Mouse (Mus musculus) forebrain, embryonic 16.5 days (tissue): Measurements from ENCODE around the gene Camk2d. TPM values are rescaled to one million over a fixed set of nuclear protein-coding genes. Genes with fewer than 3 reads are reported as not detected.

Experiments
- ATAC-seq: fragments of 200-750 bp; cut with Nextera tagmentation; 2 replicates; pipeline ENCODE4 v1.8.0; 2017; ENCODE audit warnings: mild to moderate bottlenecking, moderate library complexity
- H3K27ac ChIP-seq: fragments of 300-500 bp; sonication (generic); 2 replicates; pipeline ENCODE4 v1.5.1; 2014; ENCODE audit warnings: low read length, control low read depth
- H3K27me3 ChIP-seq: fragments of 300-500 bp; sonication (generic); replicated peaks from 2 replicates; pipeline ENCODE4 v1.6.1; 2014; ENCODE audit warnings: low read length; ENCODE audit not compliant: control insufficient read depth, insufficient read depth
- H3K36me3 ChIP-seq: fragments of 300-500 bp; sonication (generic); 2 replicates; pipeline ENCODE4 v1.6.1; 2014; ENCODE audit not compliant: control insufficient read depth, insufficient read depth
- H3K4me1 ChIP-seq: fragments of 300-500 bp; sonication (generic); replicated peaks from 2 replicates; pipeline ENCODE4 v1.6.1; 2014; ENCODE audit warnings: low read length; ENCODE audit not compliant: control insufficient read depth, insufficient read depth
- H3K4me2 ChIP-seq: fragments of 300-500 bp; sonication (generic); 2 replicates; pipeline ENCODE4 v1.6.1; 2014; ENCODE audit warnings: mild to moderate bottlenecking, low read length, control low read depth
- H3K4me3 ChIP-seq: fragments of 300-500 bp; sonication (generic); replicated peaks from 2 replicates; pipeline ENCODE4 v1.5.1; 2014; ENCODE audit warnings: mild to moderate bottlenecking, low read length, control low read depth
- H3K9ac ChIP-seq: fragments of 300-500 bp; sonication (generic); replicated peaks from 2 replicates; pipeline ENCODE4 v1.6.1; 2014; ENCODE audit warnings: low read depth, low read length, control low read depth
- H3K9me3 ChIP-seq: fragments of 300-500 bp; sonication (generic); 2 replicates; pipeline ENCODE4 v1.6.1; 2016; ENCODE audit warnings: low read length; ENCODE audit not compliant: control insufficient read depth
- WGBS: fragments of 180-500 bp; shearing (Covaris S2); extraction: QIAGEN DNeasy Blood & Tissue Kit; methylation state at CpG from one replicate; pipeline ENCODE4 v1.1.7; 2014; 5-methylcytosine and 5-hydroxymethylcytosine counted together
- polyA plus RNA-seq: library from polyadenylated mRNA; unstranded; fragments of >200 nt; fragmentation: Nextera tagmentation; extraction: Ambion mirVana; gene quantifications from 2 replicates; pipeline ENCODE4 v1.2.1, GENCODE M21; 2015

Gene Camk2d
- polyA plus RNA-seq, 1 experiment from 2014 or later = 40.6 TPM

DNA sequence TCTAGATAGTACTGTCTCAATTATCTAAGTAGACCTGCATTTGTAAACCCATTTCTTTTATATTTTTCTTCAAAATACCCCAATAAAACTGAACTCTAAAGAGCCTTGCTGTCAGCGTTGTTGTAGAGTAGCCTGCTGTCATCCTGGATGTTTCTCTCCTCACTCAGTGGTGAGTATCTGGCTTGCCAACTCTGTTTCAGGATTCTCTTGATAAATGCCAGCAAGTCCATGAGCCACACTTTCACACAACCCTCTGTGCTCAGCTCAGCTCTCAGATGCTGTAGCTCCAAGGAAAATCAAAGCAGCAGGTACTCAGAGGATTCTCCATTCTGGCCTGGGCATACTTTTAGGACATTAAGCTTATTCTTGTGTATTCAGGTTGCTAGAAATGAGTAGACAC, 109.4 kb downstream of the Camk2d start:
- no peaks in the 10 kb centered on the region for H3K9me3 ChIP-seq
- H3K4me2 ChIP-seq = no peak overlapping the region
- no peak overlapping the region for H3K9ac ChIP-seq
- H3K4me3 ChIP-seq = no peak overlapping the region
- H3K27ac ChIP-seq = no peak overlapping the region
- no peaks in the 10 kb centered on the region for H3K4me1 ChIP-seq
- no peaks in the 10 kb centered on the region for H3K27me3 ChIP-seq
- peak; percentile 33; the same call in 1 of the 2 replicates for ATAC-seq
- H3K36me3 ChIP-seq = no peaks in the 10 kb centered on the region
- 81% methylated on average over 1 of the region's 1 CpGs for WGBS

DNA sequence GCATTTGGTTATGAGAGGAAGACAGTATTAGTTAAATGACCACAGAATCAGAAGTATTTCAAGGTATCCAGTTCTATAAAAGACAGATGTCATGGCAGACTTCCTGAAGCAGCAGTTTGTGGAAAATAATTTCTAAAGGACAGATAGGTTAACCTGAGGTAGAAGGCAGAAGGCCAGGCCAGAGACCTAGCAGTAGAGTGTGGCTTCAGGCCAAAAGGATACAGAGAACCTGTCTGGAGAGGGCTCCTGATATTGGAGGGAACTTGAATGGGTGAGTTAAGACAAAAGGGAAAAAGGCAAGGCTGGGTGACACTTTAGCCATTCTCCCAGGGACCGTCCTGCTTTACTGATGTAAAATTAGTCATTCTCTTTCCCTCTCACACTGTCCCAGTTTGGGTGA, 118.2 kb downstream of the Camk2d start:
- Histone ChIP-seq H3K4me1 (no peaks in the 10 kb centered on the region), H3K4me3 (no peak overlapping the region), H3K4me2 (no peak overlapping the region), H3K27me3 (no peaks in the 10 kb centered on the region), H3K9me3 (no peaks in the 10 kb centered on the region), H3K9ac (no peak overlapping the region), H3K27ac (no peak overlapping the region), H3K36me3 (no peaks in the 10 kb centered on the region)
- WGBS = 75% methylated on average over 1 of the region's 1 CpGs
- no peak for ATAC-seq

GRCm38 (mm10) chr3:126723021-126723449, 126.9 kb downstream of the Camk2d start:
- Histone ChIP-seq H3K4me2 (peak overlapping the region; percentile 13), H3K9me3 (no peaks in the 10 kb centered on the region), H3K9ac (no peak overlapping the region), H3K27ac (peak overlapping the region; percentile 34), H3K4me1 (peaks cover 7% of the 10 kb centered on the region), H3K36me3 (no peaks in the 10 kb centered on the region), H3K27me3 (no peaks in the 10 kb centered on the region), H3K4me3 (no peak overlapping the region)
- WGBS = 24% methylated on average over 5 of the region's 5 CpGs
- peak; percentile 91 for ATAC-seq

DNA sequence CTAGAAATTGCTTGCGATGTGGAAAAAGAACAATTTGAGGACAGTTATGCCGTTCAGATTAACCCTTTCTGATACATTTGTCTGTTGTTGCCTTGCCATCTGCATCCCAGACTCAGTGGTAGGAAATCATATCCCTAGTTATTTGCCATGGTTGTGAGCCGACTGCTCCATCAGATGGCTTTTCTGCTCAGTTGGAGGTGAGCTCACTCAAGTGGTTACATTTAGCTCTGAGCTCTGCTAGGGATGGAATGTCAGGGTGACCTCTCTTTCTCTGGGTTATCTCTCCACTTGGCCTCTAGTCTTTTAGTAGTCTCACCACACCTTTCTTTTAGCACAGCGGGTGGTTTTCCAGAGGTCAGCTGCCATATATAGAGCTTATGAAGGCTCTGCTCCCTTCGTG, 127.4 kb downstream of the Camk2d start:
- Histone ChIP-seq H3K9ac (no peak overlapping the region), H3K36me3 (no peaks in the 10 kb centered on the region), H3K27ac (peak overlapping the region; percentile 38), H3K4me3 (no peak overlapping the region), H3K27me3 (no peaks in the 10 kb centered on the region), H3K4me1 (peaks cover 7% of the 10 kb centered on the region), H3K4me2 (no peak overlapping the region), H3K9me3 (no peaks in the 10 kb centered on the region)
- peak; percentile 49 for ATAC-seq
- WGBS = 51% methylated on average over 5 of the region's 5 CpGs

- Histone ChIP-seq H3K9me3 (no peaks in the 10 kb centered on the region), H3K4me3 (no peak overlapping the region), H3K27ac (no peak overlapping the region), H3K9ac (no peak overlapping the region), H3K4me1 (peaks cover 7% of the 10 kb centered on the region), H3K27me3 (no peaks in the 10 kb centered on the region), H3K36me3 (no peaks in the 10 kb centered on the region), H3K4me2 (no peak overlapping the region)
- 39% methylated on average over 9 of the region's 9 CpGs for WGBS
- ATAC-seq = peak; percentile 60
Observed at GRCm38 (mm10) chr3:126725647-126726046, 129.5 kb downstream of the Camk2d start.

DNA sequence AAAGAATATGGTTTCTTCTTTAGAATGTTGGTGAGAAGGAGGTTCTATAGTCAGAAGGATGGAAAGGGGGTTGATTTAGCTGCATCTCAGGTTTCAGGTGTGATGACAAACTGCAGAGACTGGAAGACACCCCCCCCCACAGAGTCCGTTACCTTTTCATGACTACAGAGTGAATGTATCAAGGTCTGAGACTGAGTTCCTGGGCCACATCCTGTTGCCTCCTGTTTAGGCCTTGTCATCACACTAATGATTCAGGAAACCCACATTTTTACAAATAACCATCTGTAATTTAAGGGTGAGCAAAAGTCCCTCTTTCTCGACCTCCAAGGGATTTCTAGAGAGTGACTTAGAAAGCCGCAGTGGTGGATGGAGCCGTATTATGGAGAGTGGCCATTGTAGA, 131.3 kb downstream of the Camk2d start:
- Histone ChIP-seq H3K4me2 (no peak overlapping the region), H3K27me3 (no peaks in the 10 kb centered on the region), H3K27ac (no peak overlapping the region), H3K4me1 (peaks cover 7% of the 10 kb centered on the region), H3K9me3 (no peaks in the 10 kb centered on the region), H3K4me3 (no peak overlapping the region), H3K36me3 (no peaks in the 10 kb centered on the region), H3K9ac (no peak overlapping the region)
- 92% methylated on average over 4 of the region's 4 CpGs for WGBS
- no peak for ATAC-seq

- Histone ChIP-seq H3K4me1 (no peaks in the 10 kb centered on the region; the same call in 1 of the 2 replicates), H3K4me3 (no peak overlapping the region), H3K36me3 (no peaks in the 10 kb centered on the region), H3K27me3 (no peaks in the 10 kb centered on the region), H3K9ac (no peak overlapping the region), H3K9me3 (no peaks in the 10 kb centered on the region), H3K27ac (no peak overlapping the region), H3K4me2 (no peak overlapping the region)
- 90% methylated on average over 5 of the region's 5 CpGs for WGBS
- no peak for ATAC-seq
Observed at GRCm38 (mm10) chr3:126730411-126730810, 134.3 kb downstream of the Camk2d start.

- Histone ChIP-seq H3K4me3 (no peak overlapping the region), H3K9me3 (no peaks in the 10 kb centered on the region), H3K4me1 (no peaks in the 10 kb centered on the region), H3K27ac (no peak overlapping the region), H3K36me3 (no peaks in the 10 kb centered on the region), H3K27me3 (no peaks in the 10 kb centered on the region), H3K9ac (no peak overlapping the region), H3K4me2 (no peak overlapping the region)
- 94% methylated on average over 2 of the region's 2 CpGs for WGBS
- ATAC-seq = no peak
Observed at GRCm38 (mm10) chr3:126732323-126732722, 136.2 kb downstream of the Camk2d start.

- Histone ChIP-seq H3K9me3 (no peaks in the 10 kb centered on the region), H3K4me2 (no peak overlapping the region), H3K9ac (no peak overlapping the region), H3K4me3 (no peak overlapping the region), H3K36me3 (no peaks in the 10 kb centered on the region), H3K4me1 (no peaks in the 10 kb centered on the region), H3K27ac (no peak overlapping the region), H3K27me3 (no peaks in the 10 kb centered on the region)
- WGBS = 79% methylated on average over 2 of the region's 2 CpGs
- no peak for ATAC-seq
Observed at GRCm38 (mm10) chr3:126734533-126734932, 138.4 kb downstream of the Camk2d start.

GRCm38 (mm10) chr3:126735211-126735610, 139.1 kb downstream of the Camk2d start:
- WGBS = 82% methylated on average over 5 of the region's 5 CpGs
- Histone ChIP-seq H3K4me2 (no peak overlapping the region), H3K9ac (no peak overlapping the region), H3K4me3 (no peak overlapping the region), H3K27ac (no peak overlapping the region), H3K9me3 (no peaks in the 10 kb centered on the region), H3K36me3 (no peaks in the 10 kb centered on the region), H3K4me1 (no peaks in the 10 kb centered on the region), H3K27me3 (no peaks in the 10 kb centered on the region)
- no peak for ATAC-seq
